Mouse (Mus musculus) lung, embryonic 14.5 days (tissue): ENCODE measurements at regions not wholly inside any gene's neighbourhood (a gene's known extent, or its start where the extent isn't known, plus 50 kb on each side); places are given as distances from the start of the nearest gene placed in this dataset.
A peak's percentile ranks its signal among the peaks of the same experiment; 100 is the strongest.

ENCODE experiments used
- ATAC-seq: fragments of 200-750 bp; cut with Nextera tagmentation; 2 replicates; pipeline ENCODE4 v1.8.0; 2017; ENCODE audit warnings: mild to moderate bottlenecking, moderate TSS enrichment, moderate library complexity; ENCODE audit not compliant: insufficient read depth
- DNase-seq: peaks from one replicate; pipeline ENCODE4 v3.0.0-alpha.2; 2015
- H3K27ac ChIP-seq: fragments of 300-500 bp; sonication (generic); 2 replicates; pipeline ENCODE4 v1.5.1; 2014; ENCODE audit warnings: low read depth, mild to moderate bottlenecking, moderate library complexity
- H3K27me3 ChIP-seq: fragments of 300-500 bp; sonication (generic); 2 replicates; pipeline ENCODE4 v1.6.1; 2014; ENCODE audit warnings: low read length, control low read depth; ENCODE audit not compliant: insufficient read depth
- H3K36me3 ChIP-seq: fragments of 300-500 bp; sonication (generic); 2 replicates; pipeline ENCODE4 v1.6.1; 2014; ENCODE audit warnings: control low read depth; ENCODE audit not compliant: insufficient read depth
- H3K4me1 ChIP-seq: fragments of 300-500 bp; sonication (generic); 2 replicates; pipeline ENCODE4 v1.6.1; 2014; ENCODE audit warnings: antibody characterized with exemption, control low read depth; ENCODE audit not compliant: insufficient read depth
- H3K4me2 ChIP-seq: fragments of 300-500 bp; sonication (generic); 2 replicates; pipeline ENCODE4 v1.6.1; 2014; ENCODE audit warnings: mild to moderate bottlenecking
- H3K4me3 ChIP-seq: fragments of 300-500 bp; sonication (generic); 2 replicates; pipeline ENCODE4 v1.5.1; 2014; ENCODE audit warnings: low read depth, low read length
- H3K9ac ChIP-seq: fragments of 300-500 bp; sonication (generic); 2 replicates; pipeline ENCODE4 v1.6.1; 2014
- H3K9me3 ChIP-seq: fragments of 300-500 bp; sonication (generic); 2 replicates; pipeline ENCODE4 v1.6.1; 2016; ENCODE audit warnings: low read depth, low read length, control low read depth
- CTCF ChIP-seq: IDR thresholded peaks from 2 replicates; pipeline ENCODE4 v1.5.1; 2016; ENCODE audit warnings: antibody characterized with exemption, low read depth
- WGBS: fragments of 180-500 bp; shearing (Covaris S2); extraction: QIAGEN DNeasy Blood & Tissue Kit; methylation state at CpG from one replicate; pipeline ENCODE4 v1.1.7; 2014; 5-methylcytosine and 5-hydroxymethylcytosine counted together

- no peak overlapping the region for H3K27ac ChIP-seq
- H3K9me3 ChIP-seq = no peaks in the 10 kb centered on the region
- no peaks in the 10 kb centered on the region for H3K27me3 ChIP-seq
- no peak for TF ChIP-seq CTCF
- H3K4me3 ChIP-seq = no peak overlapping the region
- peak; percentile 21 for DNase-seq
- no peaks in the 10 kb centered on the region for H3K4me1 ChIP-seq
- no peak for ATAC-seq
- 26% methylated on average over 1 of the region's 1 CpGs for WGBS
- no peak overlapping the region for H3K9ac ChIP-seq
- H3K36me3 ChIP-seq = no peaks in the 10 kb centered on the region
- H3K4me2 ChIP-seq = no peak overlapping the region
Observed at GRCm38 (mm10) chr2:92779101-92779500, 135.8 kb upstream of the Syt13 start.

GRCm38 (mm10) chr2:92780021-92780420 is 134.9 kb upstream of the Syt13 start:
- WGBS = 56% methylated on average over 1 of the region's 1 CpGs

GRCm38 (mm10) chr2:92781451-92781850 is 133.4 kb upstream of the Syt13 start:
- 67% methylated on average over 5 of the region's 5 CpGs for WGBS
- TF ChIP-seq CTCF = no peak
- no peak overlapping the region for H3K9ac ChIP-seq
- H3K9me3 ChIP-seq = no peaks in the 10 kb centered on the region
- H3K4me2 ChIP-seq = no peak overlapping the region
- H3K36me3 ChIP-seq = no peaks in the 10 kb centered on the region
- no peak for ATAC-seq
- DNase-seq = no peak
- H3K4me1 ChIP-seq = no peaks in the 10 kb centered on the region
- H3K27ac ChIP-seq = no peak overlapping the region
- no peaks in the 10 kb centered on the region for H3K27me3 ChIP-seq
- no peak overlapping the region for H3K4me3 ChIP-seq

More at GRCm38 (mm10) chr2:92780021-92780420, 134.9 kb upstream of the Syt13 start:
- no peak for TF ChIP-seq CTCF
- no peak overlapping the region for H3K4me3 ChIP-seq
- H3K4me1 ChIP-seq = no peaks in the 10 kb centered on the region
- H3K9me3 ChIP-seq = no peaks in the 10 kb centered on the region
- H3K36me3 ChIP-seq = no peaks in the 10 kb centered on the region
- H3K27me3 ChIP-seq = no peaks in the 10 kb centered on the region
- DNase-seq (peak; percentile 11), ATAC-seq (no peak)
- no peak overlapping the region for H3K27ac ChIP-seq
- H3K4me2 ChIP-seq = no peak overlapping the region
- no peak overlapping the region for H3K9ac ChIP-seq

- no peak for DNase-seq
- H3K27me3 ChIP-seq = no peaks in the 10 kb centered on the region
- no peak for ATAC-seq
- H3K4me2 ChIP-seq = no peak overlapping the region
- no peaks in the 10 kb centered on the region for H3K9me3 ChIP-seq
- WGBS = 56% methylated on average over 4 of the region's 4 CpGs
- H3K4me1 ChIP-seq = no peaks in the 10 kb centered on the region
- no peak overlapping the region for H3K27ac ChIP-seq
- H3K4me3 ChIP-seq = no peak overlapping the region
- H3K9ac ChIP-seq = no peak overlapping the region
- H3K36me3 ChIP-seq = no peaks in the 10 kb centered on the region
- no peak for TF ChIP-seq CTCF
Observed at GRCm38 (mm10) chr2:92782621-92783020, 132.3 kb upstream of the Syt13 start.

- Histone ChIP-seq H3K27ac (no peak overlapping the region), H3K27me3 (no peaks in the 10 kb centered on the region), H3K36me3 (no peaks in the 10 kb centered on the region), H3K9me3 (no peaks in the 10 kb centered on the region), H3K4me2 (no peak overlapping the region), H3K4me1 (no peaks in the 10 kb centered on the region), H3K9ac (no peak overlapping the region), H3K4me3 (no peak overlapping the region)
- no peak for TF ChIP-seq CTCF
- DNase-seq = no peak
- WGBS = 27% methylated on average over 2 of the region's 2 CpGs
- ATAC-seq = no peak
Observed at GRCm38 (mm10) chr2:92784916-92785315, 130.0 kb upstream of the Syt13 start.

- no peaks in the 10 kb centered on the region for H3K9me3 ChIP-seq
- H3K27ac ChIP-seq = no peak overlapping the region
- 47% methylated on average over 4 of the region's 4 CpGs for WGBS
- no peak overlapping the region for H3K4me3 ChIP-seq
- ATAC-seq = no peak
- H3K36me3 ChIP-seq = no peaks in the 10 kb centered on the region
- H3K27me3 ChIP-seq = no peaks in the 10 kb centered on the region
- H3K9ac ChIP-seq = no peak overlapping the region
- H3K4me2 ChIP-seq = no peak overlapping the region
- H3K4me1 ChIP-seq = no peaks in the 10 kb centered on the region
- no peak for DNase-seq
- TF ChIP-seq CTCF = no peak
Observed at GRCm38 (mm10) chr2:92787925-92788410, 126.9 kb upstream of the Syt13 start.

GRCm38 (mm10) chr2:92788875-92789274 is 126.0 kb upstream of the Syt13 start:
- H3K4me3 ChIP-seq = no peak overlapping the region
- no peaks in the 10 kb centered on the region for H3K9me3 ChIP-seq
- no peaks in the 10 kb centered on the region for H3K27me3 ChIP-seq
- no peaks in the 10 kb centered on the region for H3K4me1 ChIP-seq
- H3K27ac ChIP-seq = no peak overlapping the region
- DNase-seq = no peak
- no peak overlapping the region for H3K4me2 ChIP-seq
- TF ChIP-seq CTCF = no peak
- no peak for ATAC-seq
- H3K9ac ChIP-seq = no peak overlapping the region
- 66% methylated on average over 5 of the region's 5 CpGs for WGBS
- H3K36me3 ChIP-seq = no peaks in the 10 kb centered on the region

- DNase-seq = no peak
- H3K9ac ChIP-seq = no peak overlapping the region
- TF ChIP-seq CTCF = no peak
- H3K4me3 ChIP-seq = no peak overlapping the region
- H3K4me2 ChIP-seq = no peak overlapping the region
- H3K36me3 ChIP-seq = no peaks in the 10 kb centered on the region
- no peak overlapping the region for H3K27ac ChIP-seq
- no peak for ATAC-seq
- 79% methylated on average over 2 of the region's 2 CpGs for WGBS
- H3K4me1 ChIP-seq = no peaks in the 10 kb centered on the region
- no peaks in the 10 kb centered on the region for H3K9me3 ChIP-seq
- H3K27me3 ChIP-seq = no peaks in the 10 kb centered on the region
Observed at GRCm38 (mm10) chr2:92790374-92790773, 124.5 kb upstream of the Syt13 start.
